Mouse (Mus musculus): Measurements from ENCODE around the gene Cblb.

- TF ChIP-seq CTCF (IDR thresholded peaks at IDR 0.05; ENCODE audit: low read depth) (no peak), EP300 (IDR thresholded peaks at IDR 0.05; ENCODE audit: low read depth) (no peak)
These were observed 30.0 kb downstream of the Cblb start for GRCm38 (mm10) chr16:52061015-52061481.
